Mouse (Mus musculus) subcutaneous adipose tissue, adult 2 months (tissue): ENCODE data around the gene Vmn1r81. TPM values are rescaled to one million over a fixed set of nuclear protein-coding genes. Genes with fewer than 3 reads are reported as not detected.

Experiments
- polyA plus RNA-seq: library from polyadenylated mRNA; depleted of rRNA; stranded (reverse); fragments of >200 nt; gene quantifications from 2 replicates; pipeline ENCODE4 v1.2.3, GENCODE M21; 2012; ENCODE audit warnings: low replicate concordance; rRNA removed

Vmn1r81 gene
- not detected in 2 replicates for polyA plus RNA-seq

GRCm38 (mm10) chr7:12268169-12268568 lies at the start of gene Vmn1r81:
Vmn1r81 (minus strand) TSS chr7:12268269.

GRCm38 (mm10) chr7:12300130-12300529 lies 32.1 kb upstream of the Vmn1r81 start, which contains the start of gene Vmn1r82:
Vmn1r82 (plus strand) TSS chr7:12300430.

Other genes with a start within 250 kb of the Vmn1r81 start
- not detected in 2 replicates for gene Vmn1r77, start 231.5 kb downstream of the Vmn1r81 start, polyA plus RNA-seq
- not detected in 2 replicates for gene Vmn1r78, start 118.0 kb downstream of the Vmn1r81 start, polyA plus RNA-seq
- not detected in 2 replicates for gene Vmn1r79, start 97.0 kb downstream of the Vmn1r81 start, polyA plus RNA-seq
- not detected in 2 replicates for gene Vmn1r80, start 79.0 kb downstream of the Vmn1r81 start, polyA plus RNA-seq
- not detected in 2 replicates for gene Vmn1r82, start 32.2 kb upstream of the Vmn1r81 start, polyA plus RNA-seq
- gene Vmn1r83, start 61.2 kb upstream of the Vmn1r81 start, polyA plus RNA-seq: not detected in 2 replicates
- not detected in 2 replicates for gene Vmn1r84, start 101.0 kb upstream of the Vmn1r81 start, polyA plus RNA-seq
- gene Zfp551, start 154.5 kb upstream of the Vmn1r81 start, polyA plus RNA-seq: 0.93 and 1.9 TPM in 2 replicates
- 2.4 and 4.8 TPM in 2 replicates for gene Zfp606, start 210.0 kb upstream of the Vmn1r81 start, polyA plus RNA-seq
- not detected in 2 replicates for gene 2900092C05Rik, start 244.2 kb upstream of the Vmn1r81 start, polyA plus RNA-seq